Mouse (Mus musculus): ENCODE data around the gene Olfr788. TPM values are rescaled to one million over a fixed set of nuclear protein-coding genes. Genes with fewer than 3 reads are reported as not detected.

Gene Olfr788
- polyA plus RNA-seq, 1 experiment from 2014 or later, result not detected

Other genes with a start within 250 kb of the Olfr788 start
- gene Olfr774, start 234.8 kb upstream of the Olfr788 start, polyA plus RNA-seq (2015; fragmentation: Nextera tagmentation; extraction: Ambion mirVana), result not detected in 2 replicates
- not detected in 2 replicates for gene Olfr775, start 222.6 kb upstream of the Olfr788 start, polyA plus RNA-seq (2015; fragmentation: Nextera tagmentation; extraction: Ambion mirVana)
- gene Olfr776, start 211.9 kb upstream of the Olfr788 start, polyA plus RNA-seq (2015; fragmentation: Nextera tagmentation; extraction: Ambion mirVana), result not detected in 2 replicates
- not detected in 2 replicates for gene Olfr777, start 199.5 kb upstream of the Olfr788 start, polyA plus RNA-seq (2015; fragmentation: Nextera tagmentation; extraction: Ambion mirVana)
- not detected in 2 replicates for gene Olfr780, start 152.9 kb upstream of the Olfr788 start, polyA plus RNA-seq (2015; fragmentation: Nextera tagmentation; extraction: Ambion mirVana)
- not detected in 2 replicates for gene Olfr781, start 142.1 kb upstream of the Olfr788 start, polyA plus RNA-seq (2015; fragmentation: Nextera tagmentation; extraction: Ambion mirVana)
- gene Olfr782, start 122.1 kb upstream of the Olfr788 start, polyA plus RNA-seq (2015; fragmentation: Nextera tagmentation; extraction: Ambion mirVana), result not detected in 2 replicates
- gene Olfr784, start 86.9 kb upstream of the Olfr788 start, polyA plus RNA-seq (2015; fragmentation: Nextera tagmentation; extraction: Ambion mirVana), result 0.04 TPM in 1 of 2 replicates, not detected in the other
- gene Olfr785, start 65.6 kb upstream of the Olfr788 start, polyA plus RNA-seq (2015; fragmentation: Nextera tagmentation; extraction: Ambion mirVana), result not detected in 2 replicates
- gene Olfr786, start 43.7 kb upstream of the Olfr788 start, polyA plus RNA-seq (2015; fragmentation: Nextera tagmentation; extraction: Ambion mirVana), result not detected in 2 replicates
- not detected in 2 replicates for gene Olfr787, start 9.1 kb upstream of the Olfr788 start, polyA plus RNA-seq (2015; fragmentation: Nextera tagmentation; extraction: Ambion mirVana)
- gene Olfr789, start 13.8 kb downstream of the Olfr788 start, polyA plus RNA-seq (2015; fragmentation: Nextera tagmentation; extraction: Ambion mirVana), result not detected in 2 replicates
- not detected in 2 replicates for gene Olfr790, start 27.5 kb downstream of the Olfr788 start, polyA plus RNA-seq (2015; fragmentation: Nextera tagmentation; extraction: Ambion mirVana)
- not detected in 2 replicates for gene Olfr791, start 50.8 kb downstream of the Olfr788 start, polyA plus RNA-seq (2015; fragmentation: Nextera tagmentation; extraction: Ambion mirVana)
- not detected in 2 replicates for gene Olfr792, start 68.2 kb downstream of the Olfr788 start, polyA plus RNA-seq (2015; fragmentation: Nextera tagmentation; extraction: Ambion mirVana)
- not detected in 2 replicates for gene Olfr794, start 96.7 kb downstream of the Olfr788 start, polyA plus RNA-seq (2015; fragmentation: Nextera tagmentation; extraction: Ambion mirVana)
- not detected in 2 replicates for gene Olfr796, start 141.6 kb downstream of the Olfr788 start, polyA plus RNA-seq (2015; fragmentation: Nextera tagmentation; extraction: Ambion mirVana)
- not detected in 2 replicates for gene Olfr798, start 156.9 kb downstream of the Olfr788 start, polyA plus RNA-seq (2015; fragmentation: Nextera tagmentation; extraction: Ambion mirVana)
- gene Olfr799, start 166.5 kb downstream of the Olfr788 start, polyA plus RNA-seq (2015; fragmentation: Nextera tagmentation; extraction: Ambion mirVana), result not detected in 2 replicates
- gene Olfr800, start 186.7 kb downstream of the Olfr788 start, polyA plus RNA-seq (2015; fragmentation: Nextera tagmentation; extraction: Ambion mirVana), result not detected in 2 replicates
- not detected in 2 replicates for gene Olfr801, start 202.9 kb downstream of the Olfr788 start, polyA plus RNA-seq (2015; fragmentation: Nextera tagmentation; extraction: Ambion mirVana)
- gene Olfr802, start 217.2 kb downstream of the Olfr788 start, polyA plus RNA-seq (2015; fragmentation: Nextera tagmentation; extraction: Ambion mirVana), result not detected in 2 replicates
- not detected in 2 replicates for gene Olfr803, start 223.3 kb downstream of the Olfr788 start, polyA plus RNA-seq (2015; fragmentation: Nextera tagmentation; extraction: Ambion mirVana)
- gene Olfr804, start 232.2 kb downstream of the Olfr788 start, polyA plus RNA-seq (2015; fragmentation: Nextera tagmentation; extraction: Ambion mirVana), result not detected in 2 replicates

Measured in liver, embryonic 16.5 days (tissue).